Mouse (Mus musculus) lung, embryonic 15.5 days (tissue): ENCODE measurements around the gene Mettl15. TPM values are rescaled to one million over a fixed set of nuclear protein-coding genes. Genes with fewer than 3 reads are reported as not detected.

Experiments used
- ATAC-seq: fragments of 200-750 bp; cut with Nextera tagmentation; 2 replicates; pipeline ENCODE4 v1.8.0; 2017; ENCODE audit warnings: moderate number of reproducible peaks, borderline replicate concordance; ENCODE audit not compliant: low FRiP score, low TSS enrichment; ENCODE audit errors: extremely low read depth
- H3K27ac ChIP-seq: fragments of 300-500 bp; sonication (generic); 2 replicates; pipeline ENCODE4 v1.5.1; 2015; ENCODE audit warnings: moderate library complexity, mild to moderate bottlenecking, inconsistent platforms
- H3K27me3 ChIP-seq: fragments of 300-500 bp; sonication (generic); 2 replicates; pipeline ENCODE4 v1.6.1; 2015; ENCODE audit warnings: inconsistent platforms
- H3K36me3 ChIP-seq: fragments of 300-500 bp; sonication (generic); 2 replicates; pipeline ENCODE4 v1.6.1; 2015; ENCODE audit warnings: inconsistent platforms
- H3K4me1 ChIP-seq: fragments of 300-500 bp; sonication (generic); 2 replicates; pipeline ENCODE4 v1.6.1; 2015; ENCODE audit warnings: inconsistent platforms
- H3K4me2 ChIP-seq: fragments of 300-500 bp; sonication (generic); 2 replicates; pipeline ENCODE4 v1.6.1; 2015; ENCODE audit warnings: inconsistent platforms, mild to moderate bottlenecking, moderate library complexity
- H3K4me3 ChIP-seq: fragments of 300-500 bp; sonication (generic); 2 replicates; pipeline ENCODE4 v1.5.1; 2015; ENCODE audit warnings: mild to moderate bottlenecking, inconsistent platforms
- H3K9ac ChIP-seq: fragments of 300-500 bp; sonication (generic); 2 replicates; pipeline ENCODE4 v1.6.1; 2015; ENCODE audit warnings: inconsistent platforms
- H3K9me3 ChIP-seq: fragments of 300-500 bp; sonication (generic); 2 replicates; pipeline ENCODE4 v1.6.1; 2016; ENCODE audit warnings: inconsistent platforms
- WGBS: fragments of 180-500 bp; shearing (Covaris S2); methylation state at CpG from one replicate; pipeline ENCODE4 v1.1.7; 2015; 5-methylcytosine and 5-hydroxymethylcytosine counted together
- polyA plus RNA-seq: library from polyadenylated mRNA; unstranded; fragments of >200 nt; fragmentation: Nextera tagmentation; extraction: Ambion mirVana; gene quantifications from 2 replicates; pipeline ENCODE4 v1.2.1, GENCODE M21; 2015

Gene Mettl15
- 15.1 and 16.6 TPM in 2 replicates for polyA plus RNA-seq

- Histone ChIP-seq H3K27ac (peak within 1 kb of the TSS; percentile 74), H3K36me3 (no peaks in the 10 kb centered on the region), H3K4me3 (peak within 1 kb of the TSS; percentile 70), H3K4me2 (peak within 1 kb of the TSS; percentile 83), H3K4me1 (peaks cover 9% of the 10 kb centered on the region), H3K9me3 (no peaks in the 10 kb centered on the region), H3K9ac (peak within 1 kb of the TSS; percentile 76), H3K27me3 (no peaks in the 10 kb centered on the region)
- ATAC-seq = peak; percentile 98
- WGBS = under 1% methylated on average over 51 of the region's 51 CpGs
Measured at GRCm38 (mm10) chr2:109280600-109281340, at the start of gene Mettl15, which contains the start of gene Kif18a. Gene Mettl15 (minus strand): TSS chr2:109280748. Gene Kif18a (plus strand): TSS chr2:109280738.

GRCm38 (mm10) chr2:109311369-109311768 is 30.8 kb upstream of the Mettl15 start:
- H3K9ac ChIP-seq = no peak overlapping the region
- no peak overlapping the region for H3K4me3 ChIP-seq
- no peaks in the 10 kb centered on the region for H3K4me1 ChIP-seq
- no peak overlapping the region for H3K27ac ChIP-seq
- H3K9me3 ChIP-seq = no peaks in the 10 kb centered on the region
- H3K27me3 ChIP-seq = no peaks in the 10 kb centered on the region
- H3K36me3 ChIP-seq = peaks cover 34% of the 10 kb centered on the region
- no peak overlapping the region for H3K4me2 ChIP-seq
- ATAC-seq = no peak
- 93% methylated on average over 5 of the region's 5 CpGs for WGBS

- H3K27ac ChIP-seq = no peak overlapping the region
- H3K4me1 ChIP-seq = no peaks in the 10 kb centered on the region
- no peak overlapping the region for H3K4me3 ChIP-seq
- H3K36me3 ChIP-seq = peaks cover 14% of the 10 kb centered on the region
- H3K27me3 ChIP-seq = no peaks in the 10 kb centered on the region
- no peak overlapping the region for H3K4me2 ChIP-seq
- no peaks in the 10 kb centered on the region for H3K9me3 ChIP-seq
- ATAC-seq = no peak
- H3K9ac ChIP-seq = no peak overlapping the region
Measured at GRCm38 (mm10) chr2:109303638-109304037, 23.1 kb upstream of the Mettl15 start.

- Histone ChIP-seq H3K4me3 (no peak overlapping the region), H3K9me3 (no peaks in the 10 kb centered on the region), H3K4me2 (no peak overlapping the region), H3K4me1 (no peaks in the 10 kb centered on the region), H3K27me3 (no peaks in the 10 kb centered on the region), H3K9ac (no peak overlapping the region), H3K27ac (no peak overlapping the region), H3K36me3 (peaks cover 14% of the 10 kb centered on the region)
- WGBS = 89% methylated on average over 3 of the region's 3 CpGs
- ATAC-seq = no peak
Measured at GRCm38 (mm10) chr2:109302234-109302633, 21.7 kb upstream of the Mettl15 start.

- no peak for ATAC-seq
- no peak overlapping the region for H3K4me3 ChIP-seq
- peaks cover 17% of the 10 kb centered on the region for H3K36me3 ChIP-seq
- 89% methylated on average over 1 of the region's 1 CpGs for WGBS
- no peak overlapping the region for H3K9ac ChIP-seq
- no peaks in the 10 kb centered on the region for H3K9me3 ChIP-seq
- H3K27ac ChIP-seq = no peak overlapping the region
- H3K4me2 ChIP-seq = no peak overlapping the region
- no peaks in the 10 kb centered on the region for H3K27me3 ChIP-seq
- no peaks in the 10 kb centered on the region for H3K4me1 ChIP-seq
Measured at GRCm38 (mm10) chr2:109298160-109298559, 17.6 kb upstream of the Mettl15 start.

GRCm38 (mm10) chr2:109296264-109296663 is 15.7 kb upstream of the Mettl15 start:
- H3K9me3 ChIP-seq = no peaks in the 10 kb centered on the region
- ATAC-seq = no peak
- H3K4me2 ChIP-seq = no peak overlapping the region
- H3K27ac ChIP-seq = no peak overlapping the region
- H3K4me3 ChIP-seq = no peak overlapping the region
- WGBS = 85% methylated on average over 5 of the region's 5 CpGs
- H3K36me3 ChIP-seq = peaks cover 25% of the 10 kb centered on the region
- no peak overlapping the region for H3K9ac ChIP-seq
- H3K4me1 ChIP-seq = no peaks in the 10 kb centered on the region
- no peaks in the 10 kb centered on the region for H3K27me3 ChIP-seq

GRCm38 (mm10) chr2:109289327-109289726 is 8.8 kb upstream of the Mettl15 start:
- H3K27ac ChIP-seq = no peak overlapping the region
- H3K4me2 ChIP-seq = no peak overlapping the region
- H3K9ac ChIP-seq = no peak overlapping the region
- H3K36me3 ChIP-seq = peaks cover 27% of the 10 kb centered on the region
- H3K4me3 ChIP-seq = no peak overlapping the region
- H3K9me3 ChIP-seq = no peaks in the 10 kb centered on the region
- no peaks in the 10 kb centered on the region for H3K27me3 ChIP-seq
- no peak for ATAC-seq
- 98% methylated on average over 6 of the region's 6 CpGs for WGBS
- H3K4me1 ChIP-seq = no peaks in the 10 kb centered on the region

GRCm38 (mm10) chr2:109284121-109284520 is 3.6 kb upstream of the Mettl15 start:
- WGBS = 94% methylated on average over 3 of the region's 3 CpGs
- H3K27ac ChIP-seq = no peak overlapping the region

GRCm38 (mm10) chr2:109281341-109281690 is 768 bp upstream of the Mettl15 start:
- peak overlapping the region; percentile 76 for H3K9ac ChIP-seq
- no peak for ATAC-seq
- H3K4me1 ChIP-seq = peaks cover 9% of the 10 kb centered on the region
- WGBS = 0% methylated on average over 1 of the region's 1 CpGs
- H3K36me3 ChIP-seq = no peaks in the 10 kb centered on the region
- peak overlapping the region; percentile 83 for H3K4me2 ChIP-seq
- no peaks in the 10 kb centered on the region for H3K27me3 ChIP-seq
- H3K9me3 ChIP-seq = no peaks in the 10 kb centered on the region
- H3K4me3 ChIP-seq = peak overlapping the region; percentile 70
- peak overlapping the region; percentile 74 for H3K27ac ChIP-seq

More at GRCm38 (mm10) chr2:109284121-109284520, 3.6 kb upstream of the Mettl15 start:
- Histone ChIP-seq H3K9me3 (no peaks in the 10 kb centered on the region), H3K36me3 (no peaks in the 10 kb centered on the region), H3K4me3 (no peak overlapping the region), H3K4me2 (no peak overlapping the region), H3K4me1 (peaks cover 7% of the 10 kb centered on the region), H3K27me3 (no peaks in the 10 kb centered on the region), H3K9ac (no peak overlapping the region)
- no peak for ATAC-seq

- H3K9ac ChIP-seq = peak overlapping the region; percentile 47
- peak overlapping the region; percentile 53; the same call in 1 of the 2 replicates for H3K27ac ChIP-seq
- H3K9me3 ChIP-seq = no peaks in the 10 kb centered on the region
Measured at GRCm38 (mm10) chr2:109280272-109280599, 312 bp downstream of the Mettl15 start.

GRCm38 (mm10) chr2:109278036-109278435 is 2.5 kb downstream of the Mettl15 start:
- Histone ChIP-seq H3K9ac (peak overlapping the region; percentile 63), H3K4me1 (peaks cover 9% of the 10 kb centered on the region), H3K27me3 (no peaks in the 10 kb centered on the region), H3K9me3 (no peaks in the 10 kb centered on the region), H3K36me3 (no peaks in the 10 kb centered on the region), H3K27ac (peak overlapping the region; percentile 37; the same call in 1 of the 2 replicates), H3K4me2 (peak overlapping the region; percentile 62), H3K4me3 (peak overlapping the region; percentile 64)
- WGBS = under 1% methylated on average over 16 of the region's 16 CpGs
- no peak for ATAC-seq

More at GRCm38 (mm10) chr2:109280272-109280599, 312 bp downstream of the Mettl15 start:
- ATAC-seq = no peak
- no peaks in the 10 kb centered on the region for H3K36me3 ChIP-seq
- H3K4me1 ChIP-seq = peaks cover 9% of the 10 kb centered on the region
- WGBS = 5% methylated on average over 4 of the region's 4 CpGs
- H3K4me2 ChIP-seq = peak overlapping the region; percentile 83
- H3K27me3 ChIP-seq = no peaks in the 10 kb centered on the region
- H3K4me3 ChIP-seq = peak overlapping the region; percentile 70

- no peaks in the 10 kb centered on the region for H3K36me3 ChIP-seq
- H3K27me3 ChIP-seq = no peaks in the 10 kb centered on the region
- peaks cover 9% of the 10 kb centered on the region for H3K4me1 ChIP-seq
- H3K4me2 ChIP-seq = peak overlapping the region; percentile 62
- peak overlapping the region; percentile 63 for H3K9ac ChIP-seq
- peak overlapping the region; percentile 64 for H3K4me3 ChIP-seq
- no peaks in the 10 kb centered on the region for H3K9me3 ChIP-seq
- peak overlapping the region; percentile 37; the same call in 1 of the 2 replicates for H3K27ac ChIP-seq
- ATAC-seq = no peak
- 4% methylated on average over 7 of the region's 7 CpGs for WGBS
Measured at GRCm38 (mm10) chr2:109277593-109277992, 3.0 kb downstream of the Mettl15 start.
